Mouse (Mus musculus) forebrain, embryonic 14.5 days (tissue): ENCODE data around the gene Ttc30a1. TPM values are rescaled to one million over a fixed set of nuclear protein-coding genes. Genes with fewer than 3 reads are reported as not detected.
A peak's percentile ranks its signal among the peaks of the same experiment; 100 is the strongest.

Experiments used
- ATAC-seq: fragments of 200-750 bp; cut with Nextera tagmentation; 2 replicates; pipeline ENCODE4 v1.8.0; 2017; ENCODE audit warnings: mild to moderate bottlenecking, moderate library complexity
- DNase-seq: peaks from one replicate; pipeline ENCODE4 v3.0.0-alpha.2; 2015; ENCODE audit warnings: low spot score
- H3K27ac ChIP-seq: fragments of 300-500 bp; sonication (generic); 2 replicates; pipeline ENCODE4 v1.5.1; 2014; ENCODE audit warnings: low read depth, mild to moderate bottlenecking, control low read depth, low read length, moderate library complexity
- H3K27me3 ChIP-seq: fragments of 300-500 bp; sonication (generic); replicated peaks from 2 replicates; pipeline ENCODE4 v1.6.1; 2014; ENCODE audit warnings: low read length, control low read depth, mixed read lengths; ENCODE audit not compliant: control insufficient read depth, insufficient read depth
- H3K36me3 ChIP-seq: fragments of 300-500 bp; sonication (generic); 2 replicates; pipeline ENCODE4 v1.6.1; 2014; ENCODE audit warnings: low read length, control low read depth; ENCODE audit not compliant: control insufficient read depth, insufficient read depth
- H3K4me1 ChIP-seq: fragments of 300-500 bp; sonication (generic); 2 replicates; pipeline ENCODE4 v1.6.1; 2014; ENCODE audit warnings: antibody characterized with exemption, low read length, control low read depth; ENCODE audit not compliant: control insufficient read depth, insufficient read depth
- H3K4me2 ChIP-seq: fragments of 300-500 bp; sonication (generic); 2 replicates; pipeline ENCODE4 v1.6.1; 2014; ENCODE audit warnings: mild to moderate bottlenecking, control low read depth, low read length
- H3K4me3 ChIP-seq: fragments of 300-500 bp; sonication (generic); 2 replicates; pipeline ENCODE4 v1.5.1; 2014; ENCODE audit warnings: low read depth, low read length, control low read depth
- H3K9ac ChIP-seq: fragments of 300-500 bp; sonication (generic); 2 replicates; pipeline ENCODE4 v1.6.1; 2014; ENCODE audit warnings: mild to moderate bottlenecking, low read length, control low read depth, moderate library complexity
- H3K9me3 ChIP-seq: fragments of 300-500 bp; sonication (generic); replicated peaks from 2 replicates; pipeline ENCODE4 v1.6.1; 2016; ENCODE audit warnings: low read length, control low read depth, mixed read lengths; ENCODE audit not compliant: control insufficient read depth
- WGBS: fragments of 180-500 bp; shearing (Covaris S2); extraction: QIAGEN DNeasy Blood & Tissue Kit; methylation state at CpG from one replicate; pipeline ENCODE4 v1.1.7; 2014; 5-methylcytosine and 5-hydroxymethylcytosine counted together
- polyA plus RNA-seq: library from polyadenylated mRNA; unstranded; fragments of >200 nt; fragmentation: Nextera tagmentation; extraction: Ambion mirVana; gene quantifications from 2 replicates; pipeline ENCODE4 v1.2.1, GENCODE M21; 2014

Gene Ttc30a1
- polyA plus RNA-seq, 1 experiment from 2014 or later, result 8.8 TPM

GRCm38 (mm10) chr2:76002899-76003298 lies 21.1 kb upstream of the Ttc30a1 start:
- Histone ChIP-seq H3K4me2 (no peak overlapping the region), H3K36me3 (no peaks in the 10 kb centered on the region), H3K4me1 (0 out of 2 replicates have a peak, but pooled peaks cover 3% of the 10 kb centered on the region), H3K27me3 (no peaks in the 10 kb centered on the region), H3K9ac (no peak overlapping the region), H3K4me3 (no peak overlapping the region), H3K9me3 (no peaks in the 10 kb centered on the region), H3K27ac (no peak overlapping the region)
- no peak for DNase-seq
- no peak for ATAC-seq
- 77% methylated on average over 9 of the region's 9 CpGs for WGBS

GRCm38 (mm10) chr2:76001392-76001791 lies 19.6 kb upstream of the Ttc30a1 start:
- Histone ChIP-seq H3K27me3 (no peaks in the 10 kb centered on the region), H3K27ac (no peak overlapping the region), H3K9me3 (no peaks in the 10 kb centered on the region), H3K36me3 (no peaks in the 10 kb centered on the region), H3K4me2 (no peak overlapping the region), H3K4me3 (no peak overlapping the region), H3K4me1 (0 out of 2 replicates have a peak, but pooled peaks cover 3% of the 10 kb centered on the region), H3K9ac (no peak overlapping the region)
- ATAC-seq, result no peak
- 52% methylated on average over 8 of the region's 8 CpGs for WGBS
- DNase-seq, result no peak

- Histone ChIP-seq H3K27ac (no peak overlapping the region; the same call in 1 of the 2 replicates), H3K27me3 (no peaks in the 10 kb centered on the region), H3K4me2 (no peak overlapping the region), H3K9me3 (no peaks in the 10 kb centered on the region), H3K36me3 (no peaks in the 10 kb centered on the region), H3K9ac (no peak overlapping the region), H3K4me1 (0 out of 2 replicates have a peak, but pooled peaks cover 3% of the 10 kb centered on the region), H3K4me3 (no peak overlapping the region)
- WGBS, result 83% methylated on average over 12 of the region's 12 CpGs
- ATAC-seq, result no peak
- DNase-seq, result no peak
Observed at GRCm38 (mm10) chr2:75999636-76000035, 17.9 kb upstream of the Ttc30a1 start.

GRCm38 (mm10) chr2:75998692-75999091 lies 16.9 kb upstream of the Ttc30a1 start:
- H3K4me2 ChIP-seq, result no peak overlapping the region
- no peaks in the 10 kb centered on the region for H3K9me3 ChIP-seq
- no peaks in the 10 kb centered on the region for H3K36me3 ChIP-seq
- H3K9ac ChIP-seq, result no peak overlapping the region
- H3K4me3 ChIP-seq, result no peak overlapping the region
- peak overlapping the region; percentile 68; the same call in 1 of the 2 replicates for H3K27ac ChIP-seq
- H3K4me1 ChIP-seq, result 0 out of 2 replicates have a peak, but pooled peaks cover 3% of the 10 kb centered on the region
- peak; percentile 94 for ATAC-seq
- H3K27me3 ChIP-seq, result no peaks in the 10 kb centered on the region
- DNase-seq, result peak; percentile 80
- 52% methylated on average over 8 of the region's 8 CpGs for WGBS

GRCm38 (mm10) chr2:75997726-75998125 lies 16.0 kb upstream of the Ttc30a1 start:
- no peak overlapping the region for H3K9ac ChIP-seq
- H3K36me3 ChIP-seq, result no peaks in the 10 kb centered on the region
- H3K4me1 ChIP-seq, result 0 out of 2 replicates have a peak, but pooled peaks cover 3% of the 10 kb centered on the region
- no peak overlapping the region for H3K4me3 ChIP-seq
- ATAC-seq (no peak), DNase-seq (no peak)
- WGBS, result 80% methylated on average over 12 of the region's 12 CpGs
- no peaks in the 10 kb centered on the region for H3K27me3 ChIP-seq
- H3K27ac ChIP-seq, result peak overlapping the region; percentile 68; the same call in 1 of the 2 replicates
- no peak overlapping the region for H3K4me2 ChIP-seq
- no peaks in the 10 kb centered on the region for H3K9me3 ChIP-seq

- Histone ChIP-seq H3K27ac (no peak overlapping the region), H3K36me3 (no peaks in the 10 kb centered on the region), H3K9me3 (no peaks in the 10 kb centered on the region), H3K4me3 (no peak overlapping the region), H3K27me3 (no peaks in the 10 kb centered on the region), H3K4me1 (peaks cover 10% of the 10 kb centered on the region), H3K9ac (no peak overlapping the region), H3K4me2 (no peak overlapping the region)
- ATAC-seq (no peak), DNase-seq (no peak)
- WGBS, result 94% methylated on average over 11 of the region's 11 CpGs
Observed at GRCm38 (mm10) chr2:75994841-75995240, 13.1 kb upstream of the Ttc30a1 start.

GRCm38 (mm10) chr2:75991581-75992205 lies 9.9 kb upstream of the Ttc30a1 start:
- Histone ChIP-seq H3K27ac (no peak overlapping the region), H3K9ac (no peak overlapping the region), H3K4me2 (no peak overlapping the region), H3K27me3 (no peaks in the 10 kb centered on the region), H3K9me3 (no peaks in the 10 kb centered on the region), H3K4me3 (no peak overlapping the region), H3K36me3 (no peaks in the 10 kb centered on the region), H3K4me1 (peaks cover 19% of the 10 kb centered on the region)
- ATAC-seq (no peak), DNase-seq (no peak)
- 84% methylated on average over 6 of the region's 6 CpGs for WGBS

- Histone ChIP-seq H3K4me1 (peaks cover 19% of the 10 kb centered on the region), H3K36me3 (no peaks in the 10 kb centered on the region), H3K9me3 (no peaks in the 10 kb centered on the region), H3K4me2 (no peak overlapping the region), H3K27ac (no peak overlapping the region), H3K9ac (no peak overlapping the region), H3K27me3 (no peaks in the 10 kb centered on the region), H3K4me3 (no peak overlapping the region)
- no peak for ATAC-seq
- 56% methylated on average over 13 of the region's 13 CpGs for WGBS
- DNase-seq, result no peak
Observed at GRCm38 (mm10) chr2:75990885-75991539, 9.2 kb upstream of the Ttc30a1 start.

- no peak for ATAC-seq
- Histone ChIP-seq H3K27me3 (no peaks in the 10 kb centered on the region), H3K4me1 (peaks cover 25% of the 10 kb centered on the region), H3K9me3 (no peaks in the 10 kb centered on the region), H3K4me3 (no peak overlapping the region), H3K4me2 (no peak overlapping the region), H3K36me3 (no peaks in the 10 kb centered on the region), H3K9ac (no peak overlapping the region), H3K27ac (no peak overlapping the region)
- DNase-seq, result no peak
- WGBS, result 63% methylated on average over 4 of the region's 4 CpGs
Observed at GRCm38 (mm10) chr2:75989694-75990093, 7.9 kb upstream of the Ttc30a1 start.
